Mouse (Mus musculus) liver (tissue): ENCODE measurements around the gene Stxbp3.
"Not testable (repeated sequence)": the region's sequence is repeated elsewhere in the genome, so short reads cannot be mapped to it uniquely, and the experiment has no call there.

Source experiments
- DNase-seq: peaks from one replicate; pipeline ENCODE4 v3.0.0-alpha.2; 2020; ENCODE audit warnings: mixed read lengths

The Stxbp3 gene

DNA sequence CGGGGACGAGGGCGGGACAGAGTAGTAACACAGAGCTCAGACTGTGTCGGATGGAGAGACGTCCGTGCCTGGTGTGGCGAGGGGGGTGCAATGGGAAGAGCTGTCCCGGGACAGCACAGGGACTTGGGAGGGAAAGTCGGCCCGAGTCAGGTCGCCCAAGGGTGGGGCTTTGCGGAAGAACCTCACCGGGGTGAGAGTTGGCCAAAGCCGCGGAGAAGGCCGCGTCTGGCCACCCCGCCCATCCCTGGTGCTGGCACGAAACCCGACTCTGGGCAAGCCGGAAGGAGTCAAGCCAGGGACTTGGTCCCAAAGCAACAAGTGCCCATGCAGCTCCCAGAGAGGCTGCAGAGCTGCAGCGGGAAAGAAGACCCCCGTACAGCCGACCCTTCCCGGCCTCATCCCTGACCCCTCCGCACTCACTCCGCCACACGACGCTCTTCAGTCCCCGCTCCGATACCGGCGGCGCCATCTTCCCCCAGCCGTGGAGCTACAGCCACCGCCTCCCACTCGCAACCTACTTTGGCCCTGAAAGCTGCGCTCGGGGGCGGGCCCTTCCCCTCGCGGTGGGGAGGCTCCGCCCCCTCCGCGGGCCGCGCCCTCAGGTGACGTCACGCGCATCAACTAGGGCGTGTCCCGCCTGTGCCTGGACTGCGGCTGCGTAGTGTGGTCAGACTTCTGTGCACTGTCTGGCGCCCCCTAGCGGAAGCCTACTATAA, at the start of gene Stxbp3:
Stxbp3 (minus strand) TSS at position 527 of the 716 bp plus-strand sequence.
- peak; percentile 99 for DNase-seq

DNA sequence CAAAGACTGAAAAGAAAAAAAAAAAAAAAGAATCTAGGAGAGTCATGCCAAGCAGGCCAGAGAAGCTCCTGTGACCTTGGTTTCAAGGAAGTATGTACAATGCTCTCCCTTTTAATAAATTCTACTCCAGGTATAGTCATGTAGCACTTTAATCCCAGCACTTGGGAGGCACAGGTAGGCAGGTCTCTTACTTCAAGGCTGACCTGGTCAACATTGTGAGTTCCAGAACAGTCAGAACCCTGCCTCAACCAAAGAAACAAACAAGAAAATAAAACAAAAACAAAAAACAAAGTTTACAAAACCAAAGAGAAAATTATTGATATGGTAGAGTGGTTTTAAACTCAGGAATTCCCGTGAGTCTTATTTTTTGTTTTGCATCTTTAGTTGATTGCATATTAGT, 49.6 kb upstream of the Stxbp3 start, which contains the start of gene Fndc7:
Fndc7 (minus strand) TSS at position 101 of the 400 bp plus-strand sequence.
- DNase-seq: no peak

DNA sequence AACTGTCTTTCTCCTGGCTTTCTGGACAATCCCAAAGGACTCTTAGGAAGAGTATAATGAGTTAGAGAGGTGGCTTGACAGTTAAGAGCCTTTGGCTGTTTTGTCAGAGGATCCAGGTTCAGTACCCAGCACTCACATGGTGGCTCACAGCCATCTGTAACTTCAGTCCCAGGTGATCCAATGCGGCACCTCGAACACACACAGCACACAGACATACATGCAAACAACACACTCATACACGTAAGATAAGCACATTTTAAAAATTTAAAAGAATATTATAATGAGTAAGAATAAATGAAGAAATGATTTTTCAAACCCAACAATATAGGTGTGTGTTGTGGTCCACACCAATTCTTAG, 47.3 kb upstream of the Stxbp3 start:
- no peak for DNase-seq

DNA sequence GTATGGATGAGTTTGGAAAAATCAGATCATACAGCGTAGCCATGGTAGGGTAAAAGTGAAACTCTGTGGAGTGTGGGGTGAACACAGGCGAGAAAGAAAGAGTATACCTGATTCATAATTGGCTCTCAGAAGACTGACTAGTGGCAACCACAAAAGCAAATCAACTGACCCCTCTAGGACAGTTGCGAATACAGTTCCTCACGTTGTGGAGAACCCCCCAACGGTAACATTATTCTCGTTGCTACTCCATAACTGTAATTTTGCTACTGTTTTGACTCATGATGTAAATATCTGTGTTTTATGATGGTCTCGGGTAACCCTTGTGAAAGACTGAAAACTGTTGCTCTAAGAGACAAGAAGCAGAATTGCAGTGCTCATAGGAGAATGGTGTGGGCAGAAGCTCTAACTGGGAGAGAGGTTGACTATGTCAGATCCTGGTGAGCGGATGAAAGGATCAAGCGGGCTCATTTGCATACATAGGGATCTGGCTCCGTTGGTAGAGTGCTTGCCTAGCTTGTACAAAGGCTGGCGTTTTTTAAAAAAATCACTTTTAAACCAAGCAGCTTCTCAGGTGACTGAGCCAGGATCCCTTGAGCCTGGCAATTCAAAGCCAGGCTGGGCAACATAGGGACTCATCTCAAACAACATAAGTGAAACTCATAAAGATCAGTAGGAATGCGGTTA, 46.8 kb upstream of the Stxbp3 start:
- DNase-seq: no peak

DNA sequence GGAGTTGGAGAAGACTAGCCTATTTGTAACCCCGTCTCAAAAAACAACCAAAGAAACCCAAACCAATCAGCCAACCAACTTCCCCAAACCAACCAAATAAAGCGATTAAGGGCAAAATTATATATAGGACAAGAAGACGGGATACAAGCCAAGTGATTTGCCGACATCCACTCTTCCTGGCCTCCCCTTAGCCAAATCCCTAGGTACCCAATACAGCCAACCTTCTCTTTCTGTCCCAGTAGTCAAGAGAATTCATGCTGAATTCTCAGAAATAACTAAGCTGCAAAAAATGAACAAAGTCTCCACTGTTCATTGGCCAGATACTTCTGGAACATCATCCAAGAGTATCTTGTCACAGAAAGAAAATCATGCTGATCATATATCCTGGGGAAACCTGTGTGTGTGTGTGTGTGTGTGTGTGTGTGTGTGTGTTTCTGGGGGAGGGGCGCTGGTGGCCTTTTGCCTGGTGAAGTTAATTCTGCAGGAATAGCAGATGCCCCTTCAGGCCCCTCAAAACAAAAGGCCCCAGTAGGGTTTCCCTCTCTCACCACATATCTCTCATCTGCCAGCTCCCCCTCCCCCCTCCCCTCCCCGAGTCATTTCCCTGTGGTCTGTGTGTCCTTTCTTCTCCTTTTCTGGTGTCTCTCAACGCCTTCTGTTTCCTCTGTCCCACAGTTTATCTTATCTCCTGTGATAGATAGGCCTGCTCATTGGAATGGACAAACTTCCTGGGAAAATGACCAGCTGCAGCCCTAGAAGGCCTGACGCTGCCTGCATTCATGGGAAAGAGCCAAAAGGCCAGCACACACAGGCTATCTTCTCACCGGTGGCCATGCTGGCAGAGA, 45.6 kb upstream of the Stxbp3 start:
- DNase-seq: peak; percentile 65

DNA sequence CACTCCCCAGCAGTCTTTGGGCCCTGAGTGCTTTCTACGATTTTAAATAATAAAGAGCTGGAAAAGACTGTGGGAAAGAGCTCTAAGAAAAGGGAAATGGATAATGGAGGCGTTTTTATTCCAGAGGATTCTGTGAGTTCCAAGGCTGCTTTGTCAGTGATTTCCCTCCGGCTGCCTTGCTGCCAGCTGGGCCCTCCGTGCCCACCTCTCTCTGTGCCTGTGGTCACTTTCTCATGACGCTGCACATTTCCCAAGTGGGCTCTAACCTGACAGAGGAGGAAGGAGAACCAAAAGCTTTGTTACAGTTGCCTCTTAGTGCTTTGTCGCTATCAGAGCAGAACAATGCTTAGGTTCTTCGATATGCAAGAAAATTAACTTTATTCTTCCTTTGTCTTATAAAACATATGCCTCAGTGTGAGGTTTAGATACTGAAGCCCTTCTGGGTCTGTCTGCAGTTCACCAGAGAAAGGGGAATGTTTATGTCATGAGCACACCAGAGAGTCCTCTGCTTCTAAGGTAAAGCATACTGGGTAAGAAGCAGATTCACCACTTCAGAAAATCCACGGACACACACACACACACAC, 44.5 kb upstream of the Stxbp3 start:
- no peak for DNase-seq

DNA sequence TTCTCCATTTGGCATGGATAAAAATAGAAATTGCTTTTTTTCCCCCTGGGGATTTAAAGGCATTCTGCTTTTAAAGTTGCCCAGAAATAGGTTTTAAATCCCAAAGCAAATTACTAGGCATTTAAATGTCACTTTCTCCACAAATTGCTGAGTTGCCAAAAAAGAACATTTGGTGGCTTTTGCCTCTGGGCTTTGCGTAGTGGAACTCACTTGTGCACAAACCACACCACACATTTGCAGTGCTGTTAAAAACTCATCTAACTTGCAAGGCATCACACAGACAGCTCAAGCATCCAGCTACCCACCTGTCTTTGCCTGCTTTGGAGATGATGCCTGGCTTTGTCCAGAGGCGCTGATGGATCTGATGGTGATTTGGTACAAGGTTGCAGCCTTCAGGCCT, 42.7 kb upstream of the Stxbp3 start:
- no peak for DNase-seq

DNA sequence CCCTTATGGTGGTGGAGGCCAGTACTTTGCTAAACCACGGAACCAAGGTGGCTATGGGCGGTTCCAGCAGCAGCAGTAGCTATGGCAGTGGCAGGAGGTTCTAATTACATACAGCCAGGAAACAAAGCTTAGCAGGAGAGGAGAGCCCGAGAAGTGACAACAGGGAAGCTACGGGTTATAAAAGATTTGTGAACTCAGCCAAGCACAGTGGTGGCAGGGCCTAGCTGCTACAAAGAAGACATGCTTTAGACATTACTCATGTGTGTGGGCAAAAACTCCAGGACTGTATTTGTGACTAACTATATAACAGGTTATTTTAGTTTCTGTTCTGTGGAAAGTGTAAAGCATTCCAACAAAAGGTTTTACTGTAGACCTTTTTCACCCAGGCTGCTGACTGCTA, 41.5 kb upstream of the Stxbp3 start:
- not testable (repeated sequence) for DNase-seq

DNA sequence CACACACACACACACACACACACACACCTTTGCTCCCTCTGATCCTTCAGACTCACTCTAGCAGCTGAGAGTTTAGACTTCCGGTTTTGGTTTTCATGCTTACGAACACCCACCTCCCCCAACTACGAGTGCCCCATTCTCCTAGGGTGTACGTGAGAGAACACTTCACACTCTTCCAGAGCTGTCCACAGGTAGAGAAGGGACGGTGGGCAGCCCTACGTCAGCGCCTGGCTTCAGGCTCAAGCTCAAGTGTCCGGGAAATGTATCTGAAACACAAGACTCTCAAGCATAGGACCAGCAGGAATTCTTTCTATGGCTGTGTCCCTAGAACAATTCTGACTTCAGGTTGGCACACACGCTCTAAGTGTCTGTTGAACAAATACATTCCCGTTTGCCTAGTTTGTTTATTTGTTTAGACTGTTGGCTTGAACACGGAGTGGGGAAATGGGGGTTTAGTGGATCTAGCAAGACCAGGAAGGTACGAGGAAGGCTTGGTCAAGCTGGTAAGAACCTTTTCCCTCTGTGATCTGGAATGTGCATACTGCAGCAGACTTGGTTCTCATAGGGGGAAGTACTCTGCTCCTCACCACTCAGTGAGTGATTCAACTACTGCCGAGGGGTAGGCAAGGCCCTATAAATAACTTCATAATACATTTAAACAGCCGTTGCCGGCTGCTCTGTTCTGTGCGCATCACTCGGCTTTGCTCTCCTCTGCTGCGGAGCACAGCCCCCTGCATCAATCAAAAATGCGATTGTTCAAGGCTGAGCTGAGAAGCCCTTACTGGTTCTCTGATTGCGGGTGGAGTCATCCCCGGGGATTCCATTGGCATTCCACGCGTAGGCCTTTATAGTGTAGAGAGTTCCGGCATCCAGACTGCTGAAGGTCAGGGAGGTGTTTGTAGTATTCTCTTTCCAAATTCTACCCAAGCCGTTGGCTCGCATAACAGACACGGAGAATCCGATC, 40.5 kb upstream of the Stxbp3 start:
- peak; percentile 15 for DNase-seq

DNA sequence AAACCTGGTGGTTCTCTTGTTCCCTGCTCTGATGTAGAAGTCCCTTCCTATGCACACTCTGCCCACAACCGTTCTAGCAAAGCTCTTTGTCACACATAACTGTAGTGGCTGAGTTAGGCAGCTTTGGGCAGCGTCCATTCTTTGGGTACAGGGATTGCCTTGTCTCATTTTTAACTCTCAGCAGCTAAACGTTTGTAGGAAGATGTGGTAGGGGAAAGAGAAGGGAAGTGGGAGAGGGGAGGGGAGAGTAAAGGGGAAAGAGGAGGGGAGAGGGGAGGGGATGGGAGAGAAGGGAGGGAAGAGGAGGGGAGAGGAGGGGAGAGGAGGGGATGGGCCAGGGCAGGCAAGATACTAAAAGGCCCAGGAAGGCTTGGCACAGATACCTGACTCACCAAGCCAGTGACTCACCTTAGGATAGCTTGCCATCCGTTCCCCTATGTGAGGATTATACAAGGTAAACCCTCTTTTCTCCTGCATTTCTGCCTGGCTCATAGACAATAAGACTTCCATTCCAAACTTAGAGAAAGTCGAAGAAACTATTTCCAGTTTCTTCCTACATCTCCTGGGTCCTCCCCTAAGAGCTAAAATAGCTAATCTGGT, 39.6 kb upstream of the Stxbp3 start:
- no peak for DNase-seq

DNA sequence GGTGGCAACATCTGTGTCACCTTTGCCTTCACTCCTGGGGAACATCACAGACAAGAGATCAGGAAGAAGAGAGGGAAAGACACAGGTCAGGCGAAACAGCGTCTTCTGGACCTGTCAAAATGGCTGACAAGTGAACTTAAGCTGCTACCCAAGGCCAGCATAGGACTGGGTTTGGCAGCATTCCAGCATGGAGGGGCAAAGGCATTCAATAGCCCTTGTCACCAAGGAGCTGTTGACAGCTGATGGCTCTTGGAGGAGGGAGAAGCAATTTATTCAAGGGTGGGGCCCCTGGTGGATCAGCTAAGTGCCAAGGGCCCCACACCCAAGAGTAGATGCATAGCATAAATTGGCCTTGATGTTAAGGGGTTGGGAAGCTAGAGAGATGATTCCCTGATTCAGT, 38.8 kb upstream of the Stxbp3 start:
- no peak for DNase-seq

DNA sequence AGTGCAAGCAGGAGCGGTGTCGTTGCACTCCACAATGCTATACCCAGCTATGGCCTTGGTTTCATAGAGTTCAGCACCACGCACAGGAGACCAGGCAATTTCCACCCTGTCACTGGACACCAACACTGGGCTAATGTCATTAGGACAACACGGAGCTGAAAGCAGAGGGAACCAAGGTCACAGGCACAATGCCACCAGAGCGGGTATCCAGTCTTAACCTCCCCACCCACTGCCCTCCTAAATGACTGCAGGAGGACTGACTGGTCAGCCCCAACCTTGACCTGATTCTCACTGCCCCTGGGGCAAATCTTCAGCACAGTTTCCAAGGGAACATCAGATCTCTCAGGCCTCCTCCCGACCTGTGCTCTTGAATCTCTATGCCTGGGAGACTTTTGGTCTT, 30.3 kb upstream of the Stxbp3 start:
- DNase-seq: no peak

DNA sequence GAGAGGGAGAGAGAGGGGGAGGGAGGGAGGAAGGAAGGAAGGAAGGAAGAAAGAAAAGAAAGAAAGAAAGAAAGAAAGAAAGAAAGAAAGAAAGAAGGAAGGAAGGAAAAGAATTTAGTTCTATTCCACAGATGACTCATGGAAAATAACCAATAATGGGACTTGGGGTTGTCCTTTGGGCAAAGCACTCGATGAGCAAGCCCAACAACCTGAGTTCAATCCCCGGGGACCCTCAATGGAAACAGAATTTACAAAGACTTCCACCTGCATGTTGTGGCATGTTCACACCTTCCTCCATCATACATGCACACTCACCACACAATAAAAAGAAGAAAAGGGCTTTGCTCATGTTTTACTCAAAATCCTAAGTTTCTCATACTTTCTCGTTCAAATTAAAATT, 27.1 kb upstream of the Stxbp3 start:
- DNase-seq: no peak

DNA sequence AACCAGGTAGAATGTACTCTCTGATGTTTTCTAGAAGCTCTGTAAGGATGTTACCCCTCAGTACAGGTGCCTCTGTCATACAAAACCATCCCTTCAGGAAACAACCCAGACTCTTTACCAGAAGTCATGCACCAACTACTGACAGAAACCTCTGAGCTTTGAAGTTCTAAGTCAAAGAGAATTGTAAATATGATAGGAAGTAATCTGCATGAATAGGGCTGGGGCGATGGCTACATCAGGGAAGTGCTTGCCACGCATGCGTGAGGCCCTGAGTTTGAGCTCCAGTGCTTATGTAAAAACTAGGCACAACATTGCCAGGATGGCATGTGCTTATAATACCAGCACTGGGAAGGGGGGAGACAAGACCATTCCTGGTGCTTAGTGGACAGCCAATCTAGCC, 25.4 kb upstream of the Stxbp3 start:
- no peak for DNase-seq

DNA sequence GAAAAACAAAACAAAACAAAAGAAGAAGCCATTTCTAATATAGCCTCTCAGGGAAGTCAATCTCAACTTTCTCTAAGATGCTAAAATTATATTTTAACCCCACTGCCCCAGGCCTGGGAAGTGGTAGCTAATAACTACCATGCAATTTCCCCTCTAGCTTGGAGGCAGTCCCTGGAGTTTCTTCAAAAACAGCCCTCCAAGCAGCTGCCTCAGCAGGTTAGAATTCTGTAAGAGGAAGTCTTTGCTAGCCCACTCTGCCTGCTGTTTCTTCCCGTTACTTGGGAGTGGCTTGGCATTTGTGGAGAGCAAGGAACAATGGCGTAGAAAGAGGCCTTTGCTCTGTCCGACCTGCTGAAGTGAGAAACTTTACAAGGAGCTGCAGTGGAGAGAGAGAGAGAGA, 24.8 kb upstream of the Stxbp3 start:
- no peak for DNase-seq

DNA sequence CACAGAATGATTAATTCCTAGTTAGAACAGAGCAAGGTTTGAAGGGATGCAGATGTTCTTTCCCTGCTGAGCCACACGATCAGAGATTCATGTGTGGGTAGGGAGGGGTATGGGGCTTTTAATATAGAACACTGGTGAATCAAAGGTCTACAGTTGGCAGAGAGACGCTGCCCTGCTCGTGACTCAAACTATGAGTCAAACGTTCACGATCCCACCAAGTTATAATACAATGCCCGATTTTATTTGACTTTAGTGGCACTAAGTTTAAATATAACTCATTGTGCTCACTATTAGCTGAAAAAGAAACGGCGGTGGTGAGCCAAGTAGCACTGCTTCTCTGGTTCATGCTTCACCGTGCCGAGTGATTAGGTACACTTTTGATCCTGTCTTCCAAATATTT, 22.8 kb upstream of the Stxbp3 start:
- DNase-seq: no peak

DNA sequence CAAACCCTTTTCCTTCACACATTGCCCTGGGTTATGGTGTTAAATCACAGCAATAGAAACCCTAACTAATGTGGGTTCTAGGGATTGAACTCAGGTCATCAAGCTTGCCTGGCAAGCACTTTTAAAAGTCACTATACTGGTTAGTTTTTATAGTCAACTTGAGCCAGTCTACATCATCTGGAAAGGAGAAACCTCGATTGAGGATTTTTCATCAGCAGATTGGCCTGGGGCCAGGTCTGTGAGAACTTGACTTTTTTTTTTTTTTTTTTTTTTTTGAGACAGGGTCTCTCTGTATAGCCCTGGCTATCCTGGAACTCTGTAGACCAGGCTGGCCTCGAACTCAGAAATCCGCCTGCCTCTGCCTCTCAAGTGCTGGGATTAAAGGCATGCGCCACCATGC, 22.0 kb upstream of the Stxbp3 start:
- DNase-seq: not testable (repeated sequence)

DNA sequence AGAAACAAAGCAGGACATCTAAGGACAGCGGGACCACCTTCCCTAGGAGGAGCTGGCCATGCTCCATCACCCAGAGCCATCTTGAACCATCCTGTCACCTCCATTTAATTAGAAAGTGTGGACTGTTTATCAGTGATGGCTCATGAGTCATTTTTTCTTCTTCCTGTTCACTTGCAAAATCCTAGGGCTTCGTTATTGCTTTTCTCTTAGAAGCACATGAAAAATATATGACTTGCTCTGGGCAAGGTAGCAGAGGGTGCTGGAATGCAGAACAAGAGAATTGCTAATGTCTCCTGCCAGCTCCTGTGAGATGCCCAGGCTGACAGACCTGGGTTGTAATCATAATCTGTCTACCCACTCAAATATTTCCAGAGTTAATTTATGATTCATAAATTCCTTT, 20.5 kb upstream of the Stxbp3 start:
- DNase-seq: no peak

DNA sequence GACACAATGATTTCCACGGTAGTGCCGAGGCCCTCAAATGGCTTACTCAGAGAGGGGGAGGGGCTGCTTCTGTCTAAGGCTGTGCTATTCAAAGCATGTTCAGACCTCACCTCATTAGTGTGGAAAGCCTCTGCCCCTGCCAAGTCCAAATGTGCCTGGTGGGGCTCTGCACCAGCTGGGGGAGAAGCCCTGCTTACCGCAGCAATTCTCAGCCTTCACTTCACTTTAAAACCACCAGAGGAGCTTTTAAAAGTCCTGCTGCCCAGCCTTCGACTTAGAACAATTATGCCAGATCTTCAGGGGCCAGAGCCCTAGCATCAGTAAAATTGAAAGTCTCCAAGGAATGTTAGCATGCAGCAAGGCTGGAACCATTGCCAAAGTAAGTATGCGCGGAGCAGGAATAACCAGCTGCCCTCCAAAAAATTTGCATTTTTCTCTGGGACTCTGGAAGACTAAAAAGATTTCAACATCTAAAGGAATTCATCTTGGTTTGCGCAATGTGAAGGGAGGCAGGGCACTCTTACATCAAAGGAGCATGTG, 18.0 kb upstream of the Stxbp3 start:
- peak; percentile 24 for DNase-seq

DNA sequence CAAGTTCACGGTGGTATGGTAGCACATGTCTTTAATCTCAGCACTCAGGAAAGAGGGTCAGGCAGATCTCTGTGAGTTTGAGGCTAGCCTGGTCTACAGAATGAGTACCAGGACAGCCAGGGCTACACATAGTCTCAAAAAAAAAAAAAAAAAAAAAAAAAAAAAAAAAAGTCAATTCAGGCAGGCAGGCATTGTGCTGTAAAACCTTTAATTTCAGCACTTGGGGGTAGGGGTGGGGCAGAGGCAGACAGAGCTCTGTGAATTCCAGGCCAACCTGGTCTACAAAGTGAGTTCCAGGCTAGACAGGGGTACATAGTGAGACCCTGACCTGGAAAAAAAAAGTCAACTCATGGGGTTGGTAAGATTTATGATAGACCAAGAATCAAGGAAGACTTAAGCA, 17.4 kb upstream of the Stxbp3 start:
- no peak for DNase-seq

DNA sequence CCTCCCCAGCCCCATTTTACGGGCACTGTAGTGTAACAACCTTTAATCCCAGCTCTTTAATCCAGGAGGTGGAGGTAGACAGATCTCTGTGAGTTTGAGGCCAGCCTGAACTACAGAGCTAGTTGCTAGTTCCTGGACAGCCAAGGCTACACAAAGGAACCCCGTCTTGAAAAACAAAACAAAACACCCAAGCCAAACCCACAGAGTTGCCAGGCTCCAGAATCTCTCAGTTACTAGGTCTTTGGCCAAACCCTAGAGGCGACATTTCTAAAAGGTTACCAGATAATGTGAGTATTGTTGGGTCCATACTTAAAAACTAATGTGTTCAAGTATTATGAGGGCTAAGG, 16.8 kb upstream of the Stxbp3 start:
- DNase-seq: no peak
